Mouse (Mus musculus): ENCODE measurements around the gene Rab44.

Rab44 gene

DNA sequence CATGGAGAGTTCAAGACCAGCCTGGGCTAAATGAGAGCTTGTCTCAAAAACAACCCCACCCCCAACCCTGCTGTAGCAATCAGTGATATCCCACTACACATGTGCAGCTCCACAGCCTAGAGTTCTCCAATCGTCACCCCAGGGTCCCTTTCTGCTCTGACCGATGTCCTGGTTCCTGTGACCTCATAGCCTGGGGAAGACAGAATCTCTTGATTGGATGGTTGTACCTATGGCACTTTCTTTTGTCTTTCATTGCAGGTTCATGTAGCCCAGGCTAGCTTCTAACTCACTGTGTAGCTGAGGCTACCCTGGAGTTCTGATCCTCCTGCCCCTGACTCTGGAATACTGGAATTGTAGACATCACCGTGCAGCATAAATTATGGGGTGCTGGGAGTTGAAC, 12.6 kb downstream of the Rab44 start:
- no peak for DNase-seq (ENCODE audit: extremely low spot score, low read depth, low spot score)

DNA sequence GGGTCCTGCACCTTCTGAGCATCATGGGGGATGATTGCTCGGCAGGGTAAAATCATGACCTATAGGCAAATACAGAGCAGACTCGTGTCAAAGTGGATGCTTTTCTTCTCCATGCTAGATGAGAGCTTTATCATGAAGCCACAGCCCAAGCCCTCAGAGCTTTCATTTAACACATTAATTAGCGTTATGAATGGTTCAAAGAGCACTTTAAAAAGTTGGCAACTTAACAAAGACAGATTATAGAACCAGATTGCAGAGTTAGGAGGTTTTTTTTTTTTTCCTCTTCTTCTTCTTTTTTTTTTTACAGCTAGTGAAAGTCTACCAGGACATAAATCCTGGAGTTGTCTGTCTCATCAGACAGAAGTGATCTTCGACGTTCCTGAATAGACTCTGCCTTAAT, 15.4 kb downstream of the Rab44 start:
- DNase-seq (ENCODE audit: extremely low spot score, low read depth, low spot score): no peak

DNA sequence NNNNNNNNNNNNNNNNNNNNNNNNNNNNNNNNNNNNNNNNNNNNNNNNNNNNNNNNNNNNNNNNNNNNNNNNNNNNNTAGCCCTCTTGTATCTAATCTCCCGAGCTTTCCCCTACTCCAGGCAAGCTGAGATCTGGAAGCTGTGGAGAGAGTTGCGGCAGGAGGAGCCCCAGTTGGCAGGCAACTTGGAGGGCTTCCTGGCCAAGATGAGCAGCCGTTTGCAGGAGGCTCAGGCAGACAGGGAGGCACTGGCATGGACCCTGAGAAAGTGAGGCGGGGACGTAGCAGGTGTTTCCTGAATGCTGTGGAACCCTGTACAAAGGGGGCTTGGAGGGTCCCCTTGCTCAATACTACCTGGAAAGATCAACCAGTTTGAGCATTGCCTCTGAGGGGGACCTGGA, 21.1 kb downstream of the Rab44 start:
- no peak for DNase-seq (ENCODE audit: extremely low spot score, low read depth, low spot score)

DNA sequence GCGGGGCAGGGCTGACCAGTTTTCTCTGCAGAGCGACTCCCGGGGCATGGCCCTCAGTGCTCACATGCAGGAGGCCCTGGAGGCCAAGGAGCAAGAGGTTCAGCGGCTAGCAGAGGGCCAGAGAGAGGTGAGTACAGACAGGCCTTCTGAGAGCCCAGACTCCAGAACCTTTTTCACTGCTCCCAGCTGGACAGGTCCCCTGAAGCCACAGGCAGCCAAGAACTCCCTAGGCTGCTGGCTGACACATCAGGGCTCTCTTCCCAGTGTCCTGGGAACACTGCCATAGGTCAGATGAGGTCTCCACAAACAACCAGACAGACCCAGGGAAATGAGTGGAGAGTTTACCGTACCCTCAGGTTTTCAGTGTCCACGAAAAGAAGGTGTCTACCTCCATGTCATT, 22.3 kb downstream of the Rab44 start:
- DNase-seq (ENCODE audit: extremely low spot score, low read depth, low spot score): no peak

DNA sequence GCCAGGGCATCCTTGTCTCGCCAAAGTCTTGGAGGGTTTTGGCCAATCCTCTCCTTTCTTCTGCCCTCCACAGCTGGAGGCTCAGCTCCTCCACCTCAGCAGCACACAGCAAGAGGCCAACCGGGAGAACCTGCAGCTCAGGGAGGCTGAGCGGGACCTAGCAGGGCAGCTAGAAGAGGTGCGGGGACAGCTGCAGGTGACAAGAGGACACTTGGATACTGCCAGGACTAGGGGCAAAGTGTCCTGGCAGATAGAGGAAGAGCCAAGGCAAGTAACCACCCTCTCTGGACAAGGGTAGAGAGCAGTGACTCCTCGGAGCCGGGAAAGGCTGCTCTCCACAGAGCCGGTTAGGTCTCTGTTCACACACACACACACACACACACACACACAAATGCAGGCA, 24.0 kb downstream of the Rab44 start:
- DNase-seq (ENCODE audit: extremely low spot score, low read depth, low spot score): no peak

DNA sequence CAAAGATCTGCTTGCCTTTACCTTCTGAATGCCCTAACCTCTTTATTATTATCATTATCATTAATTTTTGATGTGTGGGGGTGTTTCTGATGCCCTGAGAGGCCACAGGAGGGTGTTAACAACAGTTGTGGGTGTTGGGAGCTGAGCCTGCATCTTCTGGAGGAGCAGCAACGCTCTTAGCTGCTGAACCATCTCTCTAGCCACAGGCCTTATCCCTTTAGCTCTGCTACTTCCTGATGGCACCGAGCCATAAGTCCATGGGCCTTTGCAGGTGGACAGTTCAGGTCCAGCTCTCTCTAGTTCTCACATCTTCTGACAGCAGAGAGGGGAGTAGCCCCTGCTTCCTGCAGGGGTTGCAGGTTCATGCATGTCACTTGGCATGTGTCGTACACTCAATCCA, 27.6 kb downstream of the Rab44 start:
- DNase-seq (ENCODE audit: extremely low spot score, low read depth, low spot score): no peak

DNA sequence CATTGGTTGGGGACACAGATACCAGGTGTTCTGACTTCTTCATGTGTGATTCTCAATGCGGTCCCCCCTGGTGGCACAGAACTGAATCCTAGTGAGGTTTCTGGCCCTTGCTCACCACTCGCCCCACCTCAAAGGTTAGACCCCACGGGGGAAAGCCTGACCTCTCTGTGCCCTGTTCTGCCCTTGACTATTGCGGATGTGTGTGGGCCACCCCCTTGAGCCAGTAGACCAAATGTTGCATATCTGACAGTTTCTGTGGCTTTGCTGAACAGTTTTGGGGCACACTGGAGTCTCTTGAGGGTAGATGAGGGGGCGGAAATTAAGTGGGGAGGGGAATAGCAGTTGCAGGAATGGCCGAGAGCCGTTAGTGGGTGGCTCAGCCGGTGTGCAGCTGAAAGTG, 29.3 kb downstream of the Rab44 start:
- DNase-seq (ENCODE audit: extremely low spot score, low read depth, low spot score): no peak

DNA sequence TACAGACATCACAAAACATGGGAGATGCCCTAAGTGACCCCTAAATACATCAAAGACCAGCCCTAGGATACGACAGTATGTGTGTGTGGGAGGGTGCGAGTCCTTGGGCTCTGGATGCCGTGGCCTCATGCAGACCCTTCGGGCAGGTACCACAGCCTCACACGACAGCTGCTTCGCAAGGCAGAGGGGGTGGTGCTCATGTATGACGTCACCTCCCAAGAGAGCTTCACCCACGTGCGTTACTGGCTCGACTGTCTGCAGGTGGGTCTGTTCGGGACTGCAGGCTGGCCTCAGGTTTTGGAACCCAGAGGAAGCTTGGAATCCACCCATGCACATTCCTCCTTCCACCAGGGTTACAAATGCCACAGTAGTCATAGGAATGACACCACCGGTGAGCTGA, 31.2 kb downstream of the Rab44 start:
- no peak for DNase-seq (ENCODE audit: extremely low spot score, low read depth, low spot score)

DNA sequence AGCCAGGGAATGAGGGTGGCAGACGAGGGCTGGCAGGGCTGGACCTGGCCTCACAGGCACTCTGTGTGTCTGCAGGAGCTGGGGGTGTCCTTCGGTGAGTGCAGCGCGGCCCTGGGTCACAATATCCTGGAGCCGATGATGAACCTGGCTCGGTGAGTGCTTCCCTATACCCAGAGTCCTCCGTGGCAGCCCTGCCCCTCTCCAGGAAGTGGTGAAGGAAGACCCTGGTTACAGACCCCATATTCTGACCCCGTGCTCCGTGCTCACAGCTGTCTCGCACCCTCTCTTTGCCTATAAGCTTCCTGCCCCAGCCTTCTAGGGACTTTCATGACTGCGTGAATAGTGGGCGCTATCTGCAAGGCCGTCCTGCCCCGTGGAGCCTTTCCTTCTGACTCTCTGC, 33.3 kb downstream of the Rab44 start:
- no peak for DNase-seq (ENCODE audit: extremely low spot score, low read depth, low spot score)

DNA sequence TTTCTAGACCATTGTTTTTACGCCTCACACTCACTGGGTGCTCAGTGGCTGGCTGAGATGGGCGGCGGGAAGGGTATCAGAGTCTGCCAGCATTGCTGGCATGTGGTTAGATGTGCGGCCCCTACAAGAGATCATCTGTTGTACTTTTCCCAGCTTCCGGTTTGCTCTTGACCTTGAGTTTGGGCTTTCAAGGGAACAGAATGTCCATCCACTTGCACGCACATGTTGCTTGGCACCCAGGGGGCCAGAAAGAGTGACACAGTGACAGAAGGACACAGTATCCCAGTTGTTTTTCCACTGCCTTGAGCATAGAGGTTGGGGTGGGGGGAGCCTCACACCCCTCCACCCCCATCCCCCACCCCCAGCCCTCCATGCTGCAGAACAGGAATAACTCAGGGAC, 33.8 kb downstream of the Rab44 start:
- no peak for DNase-seq (ENCODE audit: extremely low spot score, low read depth, low spot score)

DNA sequence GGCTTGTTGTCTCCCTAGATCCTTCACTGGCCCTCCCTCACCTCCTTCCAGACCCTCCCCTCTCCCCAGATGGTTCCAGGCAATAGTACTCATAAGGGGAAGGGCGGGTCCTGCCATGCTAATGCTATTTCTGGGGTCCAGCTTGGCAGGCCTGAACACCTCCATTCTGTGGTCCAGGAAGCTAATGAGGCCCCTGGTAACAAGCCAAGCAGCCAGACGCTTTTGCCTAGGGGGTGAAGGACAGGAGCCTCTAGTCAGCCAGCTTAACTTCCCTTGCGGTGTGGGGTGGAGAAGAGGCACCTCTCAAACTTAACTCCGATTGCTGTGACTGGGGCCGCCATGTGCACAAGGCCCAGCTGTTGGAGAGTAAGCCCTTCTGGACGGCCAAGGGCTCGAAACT, 35.8 kb downstream of the Rab44 start:
- DNase-seq (ENCODE audit: extremely low spot score, low read depth, low spot score): no peak

DNA sequence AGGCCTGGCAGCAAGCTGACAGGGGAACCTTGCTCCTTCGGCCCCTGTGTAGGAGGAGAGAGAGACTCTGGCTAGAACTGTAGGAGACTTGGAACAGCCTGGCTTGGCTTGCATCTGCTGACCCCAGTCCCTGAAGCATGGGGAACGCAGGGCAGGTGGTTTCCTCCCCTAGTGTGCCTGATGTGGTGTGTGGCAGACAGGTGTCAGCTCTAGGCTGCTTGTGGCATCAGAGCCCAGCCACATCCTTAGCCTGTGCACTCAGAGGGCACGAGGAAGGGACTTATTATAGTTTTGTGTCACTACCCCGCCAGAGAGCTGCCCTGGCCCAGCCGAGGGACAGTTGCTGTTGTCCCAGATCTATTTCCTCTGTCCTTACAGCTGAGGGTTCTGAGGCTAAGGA, 38.6 kb downstream of the Rab44 start:
- DNase-seq (ENCODE audit: extremely low spot score, low read depth, low spot score): no peak

DNA sequence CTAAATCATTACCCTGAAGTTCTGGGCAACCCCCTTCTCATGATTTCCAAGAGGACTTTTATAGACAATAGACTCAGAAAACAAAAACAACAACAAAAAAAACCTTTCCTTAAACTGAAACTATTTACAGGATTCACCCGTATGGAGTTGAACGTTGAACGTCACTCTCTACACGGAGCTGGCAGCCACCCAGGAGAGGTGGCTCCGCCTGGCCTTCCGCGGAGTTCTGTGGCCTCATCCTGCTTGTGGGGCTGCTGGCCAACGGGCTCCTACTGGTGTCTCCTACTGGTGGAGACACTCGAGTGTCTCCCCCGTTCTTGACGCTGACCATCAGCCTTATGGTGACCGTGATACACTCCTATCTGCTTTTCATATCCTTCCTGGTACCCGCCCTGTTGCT, 40.3 kb downstream of the Rab44 start:
- DNase-seq (ENCODE audit: extremely low spot score, low read depth, low spot score): no peak

DNA sequence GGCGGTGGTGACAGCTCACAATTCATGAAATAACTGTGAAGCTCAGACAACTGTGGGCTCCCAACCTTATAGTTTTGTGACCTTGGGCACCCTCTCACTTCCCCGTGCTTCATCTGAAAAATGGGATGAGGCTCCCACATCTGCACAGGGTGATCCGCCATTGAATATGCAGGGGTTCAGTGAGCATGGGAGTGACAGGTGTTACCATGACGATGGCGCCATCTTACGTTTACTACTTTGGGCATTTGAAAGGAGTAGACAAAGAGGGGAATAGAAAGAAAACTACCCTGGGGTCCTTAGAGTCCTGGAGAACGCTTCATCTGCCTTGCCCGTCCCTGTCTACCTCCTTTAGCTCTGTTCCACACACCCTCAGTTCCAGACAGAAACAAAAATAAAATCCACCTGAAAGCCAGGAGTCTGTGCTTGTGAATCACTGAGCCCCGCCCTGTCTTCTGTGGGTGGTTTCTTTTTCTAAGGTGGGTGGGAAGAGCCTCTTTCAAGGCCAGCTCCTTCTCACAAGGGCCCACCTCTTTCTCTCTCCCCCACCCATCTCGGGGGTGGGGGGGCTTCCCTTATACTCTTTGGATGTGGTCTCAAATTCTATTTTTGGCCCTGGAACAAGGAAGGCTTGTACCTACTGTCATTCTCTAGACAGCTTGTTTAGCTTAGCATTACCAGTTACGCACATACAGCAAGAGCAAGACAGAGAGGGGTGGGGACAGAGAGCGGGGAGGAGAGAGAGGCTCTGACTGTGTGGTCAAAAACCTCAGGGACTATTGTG, 41.6 kb downstream of the Rab44 start:
- DNase-seq (ENCODE audit: extremely low spot score, low read depth, low spot score): no peak

DNA sequence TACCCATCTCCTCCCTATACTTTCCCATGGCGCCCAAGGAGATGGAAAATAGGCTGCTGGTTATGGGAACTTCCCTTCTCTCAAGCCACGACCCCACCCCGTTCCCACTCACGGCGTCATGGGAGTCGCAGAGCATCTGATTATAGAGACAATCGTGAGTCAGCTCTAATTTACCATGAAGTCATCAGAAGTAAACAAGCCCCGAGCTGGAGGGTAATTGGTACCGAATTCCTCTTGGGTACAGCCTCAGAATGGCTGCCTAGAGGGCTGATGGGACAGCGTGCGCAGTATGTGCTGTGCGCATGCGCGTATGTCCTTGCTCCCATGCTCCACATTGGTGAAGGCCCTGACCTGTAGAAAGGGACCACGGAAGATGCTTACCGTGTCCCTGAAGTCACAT, 42.5 kb downstream of the Rab44 start:
- DNase-seq (ENCODE audit: extremely low spot score, low read depth, low spot score): no peak

DNA sequence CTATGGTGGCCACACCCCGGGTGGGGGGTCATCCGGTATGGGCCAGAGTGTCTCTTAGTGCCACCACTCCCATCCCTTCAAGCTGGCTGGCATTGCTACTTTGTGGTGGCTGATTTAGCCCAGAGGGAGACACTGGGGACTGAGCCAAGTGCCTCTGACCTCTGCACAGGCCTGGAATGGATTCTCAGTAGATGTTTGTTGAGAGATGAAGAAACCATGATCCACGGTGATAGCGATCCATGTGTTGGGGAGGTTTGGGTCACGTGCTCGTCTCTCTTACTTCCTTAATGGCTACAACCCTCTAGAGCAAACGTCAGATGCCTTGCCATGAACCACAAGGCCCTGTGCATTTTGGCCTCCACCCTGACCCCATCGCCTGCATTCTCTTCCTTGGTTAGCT, 42.9 kb downstream of the Rab44 start:
- no peak for DNase-seq (ENCODE audit: extremely low spot score, low read depth, low spot score)

DNA sequence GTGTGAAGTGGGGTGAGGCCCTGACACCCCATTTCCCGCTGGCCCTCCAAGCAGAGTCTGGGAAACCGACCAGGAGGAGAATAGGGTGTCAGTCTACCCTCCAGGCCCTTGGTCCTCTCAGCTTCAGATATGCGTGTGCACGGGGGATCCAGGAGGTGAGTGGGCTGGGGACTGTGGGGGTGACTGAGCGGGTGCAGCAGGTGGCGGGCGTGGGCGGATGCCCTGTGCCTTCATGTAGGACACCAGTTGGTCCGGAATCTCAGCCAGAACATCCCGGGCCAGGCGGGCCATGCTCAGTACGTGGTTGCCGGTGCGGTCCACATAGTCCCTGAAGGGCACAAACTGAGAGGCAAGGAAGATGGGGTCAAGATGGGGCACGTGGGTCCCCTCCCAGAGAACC, 45.0 kb downstream of the Rab44 start:
- no peak for DNase-seq (ENCODE audit: extremely low spot score, low read depth, low spot score)

DNA sequence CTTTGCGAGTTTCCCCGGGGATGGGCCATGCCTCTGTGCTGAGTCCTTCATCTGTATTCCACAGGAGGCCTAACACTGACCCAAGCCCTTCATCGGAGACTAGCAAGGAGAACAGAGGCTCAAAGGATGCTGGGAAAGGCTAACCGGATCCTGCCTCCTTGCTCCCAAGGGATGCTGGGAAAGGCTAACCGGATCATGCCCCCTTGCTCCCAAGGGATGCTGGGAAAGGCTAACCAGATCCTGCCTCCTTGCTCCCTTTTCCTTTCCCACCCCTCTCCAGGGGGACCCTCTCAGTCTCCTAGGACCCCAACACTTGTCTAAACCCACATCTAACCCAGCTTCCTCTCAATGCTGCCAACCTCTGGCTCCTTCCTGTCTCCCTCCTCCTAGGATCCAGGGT, 45.4 kb downstream of the Rab44 start:
- no peak for DNase-seq (ENCODE audit: extremely low spot score, low read depth, low spot score)

DNA sequence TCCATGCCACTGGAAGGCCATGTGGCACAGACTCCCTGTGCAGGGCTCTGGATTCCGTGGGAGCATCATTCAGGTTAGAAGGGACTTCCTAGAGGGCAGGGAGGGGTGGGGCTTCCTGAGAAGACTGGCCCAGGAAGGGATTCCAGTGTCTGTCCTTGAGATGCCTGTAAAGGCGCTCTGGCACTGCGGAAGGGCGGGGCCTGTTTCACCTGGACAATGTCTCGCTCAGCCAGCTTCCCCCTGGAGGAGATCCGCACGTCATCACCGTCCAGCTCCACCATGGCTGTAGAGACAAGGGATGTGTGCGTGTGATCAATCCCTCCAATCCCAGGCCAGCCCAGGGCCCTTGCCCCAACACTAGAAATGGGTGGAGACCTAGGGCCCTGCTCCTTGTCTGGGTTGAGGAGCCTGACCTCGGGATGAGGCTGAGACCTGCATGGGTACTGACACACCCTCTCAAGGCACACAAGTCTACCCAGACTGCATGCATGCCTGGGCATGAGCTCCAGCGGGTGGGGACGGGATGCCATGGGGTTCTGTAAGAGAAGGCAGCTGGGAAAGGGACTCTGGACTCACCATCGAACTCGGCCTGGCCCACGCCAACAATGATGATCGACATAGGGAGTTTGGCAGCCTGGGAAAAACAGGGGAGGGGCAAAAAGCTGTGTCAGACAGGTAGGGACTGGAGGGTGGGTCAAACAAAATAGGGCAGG, 46.0 kb downstream of the Rab44 start:
- no peak for DNase-seq (ENCODE audit: extremely low spot score, low read depth, low spot score)

DNA sequence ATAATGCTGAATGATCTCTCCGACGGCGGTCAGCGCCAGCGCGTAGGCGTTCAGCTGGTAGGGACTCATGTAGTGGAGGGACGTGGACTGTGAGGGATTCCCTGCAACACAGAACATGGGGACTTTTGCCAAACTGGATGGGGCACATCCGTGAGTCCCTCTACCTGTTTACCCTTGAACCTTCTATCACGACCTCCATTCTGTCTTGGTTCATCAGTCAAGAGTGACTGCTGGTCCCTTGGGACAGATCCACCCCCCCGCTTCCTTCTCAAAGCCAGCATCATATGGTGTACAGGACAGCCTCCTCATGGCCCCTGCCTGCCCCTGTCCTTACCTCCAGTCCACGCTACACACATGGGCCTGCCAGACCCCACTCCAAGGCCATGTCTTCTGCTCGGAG, 48.4 kb downstream of the Rab44 start:
- no peak for DNase-seq (ENCODE audit: extremely low spot score, low read depth, low spot score)

DNA sequence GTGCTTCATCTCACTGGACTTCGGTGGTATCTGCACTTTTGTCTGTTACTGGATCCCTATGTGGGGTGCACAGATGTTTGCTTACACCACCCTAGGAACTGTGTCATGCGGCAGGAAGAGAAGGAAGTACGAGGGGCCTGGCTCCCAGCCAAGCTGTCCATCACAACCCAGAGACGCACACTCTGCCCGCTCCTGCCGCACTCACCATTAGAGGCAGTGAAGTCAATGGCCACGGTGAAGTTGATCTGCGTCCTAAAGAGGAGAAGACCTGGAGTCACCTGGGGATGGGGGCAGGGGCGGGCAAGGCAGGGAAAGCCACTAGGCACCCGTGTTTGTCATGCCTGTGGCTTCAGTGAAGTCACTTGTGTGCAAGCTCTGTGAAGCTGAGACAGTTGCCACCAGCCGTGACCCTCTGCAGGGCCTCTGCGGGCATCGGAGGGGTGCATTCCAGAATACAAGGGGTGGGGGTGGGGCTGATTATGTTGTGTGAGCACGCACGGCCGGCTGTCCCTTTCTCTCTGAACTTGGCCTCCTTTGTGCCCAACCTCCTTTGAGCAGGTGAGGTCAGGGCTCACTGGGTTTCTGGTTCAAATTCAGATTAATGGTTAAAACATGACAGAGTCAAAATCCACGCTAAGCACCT, 50.6 kb downstream of the Rab44 start:
- DNase-seq (ENCODE audit: extremely low spot score, low read depth, low spot score): no peak

DNA sequence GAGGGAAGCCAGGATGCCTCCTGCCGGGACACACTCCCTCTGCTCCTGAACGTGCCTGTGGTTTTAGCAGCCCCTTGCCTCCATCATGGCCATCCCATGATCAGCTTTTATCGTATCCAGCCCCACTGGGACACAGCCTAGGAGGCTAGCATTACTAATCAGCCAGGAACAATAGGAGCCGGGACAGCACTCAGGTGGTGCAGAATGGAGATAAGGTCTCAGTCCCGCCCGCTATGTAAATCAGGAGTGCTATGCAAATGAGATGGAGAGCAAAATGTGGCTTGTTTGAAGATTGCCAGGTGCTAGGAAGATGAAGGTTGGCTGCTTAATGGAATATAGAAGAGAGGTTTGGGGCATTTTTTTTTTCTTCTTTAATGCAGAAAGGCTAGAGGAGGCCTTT, 51.5 kb downstream of the Rab44 start:
- no peak for DNase-seq (ENCODE audit: extremely low spot score, low read depth, low spot score)
